Mouse (Mus musculus) midbrain, postnatal 0 days (tissue): ENCODE results near the gene Tial1. TPM values are rescaled to one million over a fixed set of nuclear protein-coding genes. Genes with fewer than 3 reads are reported as not detected.

Source experiments
- ATAC-seq: fragments of 200-750 bp; cut with Nextera tagmentation; 2 replicates; pipeline ENCODE4 v1.8.0; 2017; ENCODE audit warnings: moderate number of reproducible peaks, mild to moderate bottlenecking, moderate TSS enrichment, moderate library complexity; ENCODE audit not compliant: low FRiP score
- DNase-seq: peaks from one replicate; pipeline ENCODE4 v3.0.0-alpha.2; 2015; ENCODE audit warnings: low spot score
- H3K27ac ChIP-seq: fragments of 300-500 bp; sonication (generic); 2 replicates; pipeline ENCODE4 v1.5.1; 2014; ENCODE audit warnings: low read depth, mild to moderate bottlenecking, low read length, mixed read lengths
- H3K27me3 ChIP-seq: fragments of 300-500 bp; sonication (generic); 2 replicates; pipeline ENCODE4 v1.6.1; 2014; ENCODE audit warnings: low read length, control low read depth, mixed read lengths; ENCODE audit not compliant: insufficient read depth
- H3K36me3 ChIP-seq: fragments of 300-500 bp; sonication (generic); 2 replicates; pipeline ENCODE4 v1.6.1; 2014; ENCODE audit warnings: low read length, control low read depth, mixed read lengths; ENCODE audit not compliant: insufficient read depth
- H3K4me1 ChIP-seq: fragments of 300-500 bp; sonication (generic); 2 replicates; pipeline ENCODE4 v1.6.1; 2014; ENCODE audit warnings: mild to moderate bottlenecking, control low read depth, antibody characterized with exemption, low read length, mixed read lengths; ENCODE audit not compliant: insufficient read depth
- H3K4me2 ChIP-seq: fragments of 300-500 bp; sonication (generic); 2 replicates; pipeline ENCODE4 v1.6.1; 2014; ENCODE audit warnings: low read depth, mild to moderate bottlenecking, low read length, mixed read lengths; ENCODE audit not compliant: poor library complexity, severe bottlenecking
- H3K4me3 ChIP-seq: fragments of 300-500 bp; sonication (generic); 2 replicates; pipeline ENCODE4 v1.5.1; 2014; ENCODE audit warnings: low read depth, mild to moderate bottlenecking, low read length, moderate library complexity
- H3K9ac ChIP-seq: fragments of 300-500 bp; sonication (generic); replicated peaks from 2 replicates; pipeline ENCODE4 v1.6.1; 2014; ENCODE audit warnings: mild to moderate bottlenecking, low read length, moderate library complexity, mixed read lengths; ENCODE audit not compliant: poor library complexity, severe bottlenecking
- H3K9me3 ChIP-seq: fragments of 300-500 bp; sonication (generic); 2 replicates; pipeline ENCODE4 v1.6.1; 2016; ENCODE audit warnings: low read length, control low read depth
- CTCF ChIP-seq: IDR thresholded peaks from 2 replicates; pipeline ENCODE4 v1.5.1; 2016; ENCODE audit warnings: antibody characterized with exemption, mild to moderate bottlenecking
- WGBS: fragments of 180-500 bp; shearing (Covaris S2); extraction: QIAGEN DNeasy Blood & Tissue Kit; methylation state at CpG from one replicate; pipeline ENCODE4 v1.1.7; 2014; 5-methylcytosine and 5-hydroxymethylcytosine counted together
- polyA plus RNA-seq: library from polyadenylated mRNA; unstranded; fragments of >200 nt; fragmentation: Nextera tagmentation; extraction: Ambion mirVana; gene quantifications from 2 replicates; pipeline ENCODE4 v1.2.1, GENCODE M21; 2015
- total RNA-seq: library from RNA; depleted of rRNA; stranded (reverse); fragments of >200 nt; gene quantifications from 2 replicates; pipeline ENCODE4 v1.2.3, GENCODE M21; 2014

The Tial1 gene
- total and polyA plus RNA-seq, 2 experiments from 2014 or later, result 29.9 to 47.2 TPM

DNA sequence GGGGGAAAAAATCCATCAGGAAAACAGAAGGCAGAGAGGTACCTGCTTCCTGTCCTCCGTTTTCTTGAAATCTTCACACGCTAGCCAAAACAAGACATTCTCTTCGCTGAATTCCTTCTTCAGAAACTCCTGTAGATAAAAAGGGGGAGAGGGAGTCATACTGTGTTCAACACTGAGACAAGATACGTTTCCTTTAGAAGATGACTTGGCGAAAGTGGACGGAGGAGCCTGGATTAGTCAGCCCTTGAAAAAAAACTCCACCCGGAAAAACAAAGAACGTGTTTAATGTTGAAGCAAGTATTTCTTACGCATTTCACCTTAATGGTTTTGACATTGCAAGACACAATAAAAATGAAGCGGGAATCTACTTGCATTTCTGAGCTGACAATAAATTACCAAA, 58.4 kb downstream of the Tial1 start:
- Histone ChIP-seq H3K36me3 (peaks cover 12% of the 10 kb centered on the region; the same call in 1 of the 2 replicates), H3K27me3 (no peaks in the 10 kb centered on the region), H3K9ac (no peak overlapping the region), H3K4me1 (no peaks in the 10 kb centered on the region), H3K4me3 (no peak overlapping the region), H3K4me2 (no peak overlapping the region), H3K9me3 (no peaks in the 10 kb centered on the region), H3K27ac (no peak overlapping the region)
- WGBS, result 86% methylated on average over 10 of the region's 10 CpGs
- ATAC-seq, result no peak
- no peak for DNase-seq
- TF ChIP-seq CTCF, result no peak

DNA sequence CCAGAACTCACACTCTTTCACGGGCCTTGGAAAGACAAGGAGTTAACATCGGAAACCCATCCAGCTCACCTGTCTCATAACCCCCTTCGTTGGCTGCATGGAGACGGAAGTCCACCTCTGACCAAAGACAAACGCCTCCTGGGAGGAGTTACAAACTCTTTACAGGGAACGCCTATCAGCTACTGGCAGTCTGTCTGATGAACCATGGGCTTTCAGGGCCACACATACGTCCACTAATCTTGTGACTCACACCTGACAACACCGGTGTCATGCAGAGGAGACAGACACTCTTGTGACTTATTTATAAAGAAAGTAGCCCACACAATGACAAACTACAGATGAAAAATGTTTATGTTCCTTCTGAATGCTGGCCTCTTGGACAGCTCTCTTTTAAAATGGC, 58.9 kb downstream of the Tial1 start:
- no peak overlapping the region for H3K4me3 ChIP-seq
- no peak for DNase-seq
- H3K4me2 ChIP-seq, result no peak overlapping the region
- H3K27ac ChIP-seq, result no peak overlapping the region
- no peaks in the 10 kb centered on the region for H3K27me3 ChIP-seq
- no peak for ATAC-seq
- no peak for TF ChIP-seq CTCF
- no peak overlapping the region for H3K9ac ChIP-seq
- no peaks in the 10 kb centered on the region for H3K9me3 ChIP-seq
- peaks cover 12% of the 10 kb centered on the region; the same call in 1 of the 2 replicates for H3K36me3 ChIP-seq
- no peaks in the 10 kb centered on the region for H3K4me1 ChIP-seq
- WGBS, result 92% methylated on average over 8 of the region's 8 CpGs

DNA sequence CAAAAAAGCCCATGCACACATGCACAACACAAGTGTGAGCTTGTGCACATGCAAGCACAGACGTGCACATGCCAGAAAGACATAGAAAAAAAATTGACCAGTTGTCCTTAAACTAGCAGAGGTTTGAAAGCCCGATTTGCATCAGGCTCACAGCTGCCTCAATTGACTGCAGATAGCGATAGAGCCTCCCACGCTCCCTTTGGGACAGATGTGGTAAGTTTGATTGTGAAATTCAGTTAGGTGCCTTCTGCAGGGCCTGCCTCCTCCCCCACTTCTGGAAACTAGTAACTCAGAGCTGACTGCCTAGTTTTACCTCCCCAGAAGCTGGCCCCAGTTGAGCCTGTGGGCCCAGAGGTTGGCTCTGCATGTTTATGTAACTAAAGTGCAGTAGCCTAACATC, 62.9 kb downstream of the Tial1 start:
- WGBS, result 85% methylated on average over 4 of the region's 4 CpGs
- Histone ChIP-seq H3K27me3 (no peaks in the 10 kb centered on the region), H3K4me3 (no peak overlapping the region), H3K4me1 (no peaks in the 10 kb centered on the region), H3K4me2 (no peak overlapping the region), H3K27ac (no peak overlapping the region), H3K9me3 (no peaks in the 10 kb centered on the region), H3K36me3 (peaks cover 12% of the 10 kb centered on the region; the same call in 1 of the 2 replicates), H3K9ac (no peak overlapping the region)
- DNase-seq, result no peak
- TF ChIP-seq CTCF, result no peak
- no peak for ATAC-seq

DNA sequence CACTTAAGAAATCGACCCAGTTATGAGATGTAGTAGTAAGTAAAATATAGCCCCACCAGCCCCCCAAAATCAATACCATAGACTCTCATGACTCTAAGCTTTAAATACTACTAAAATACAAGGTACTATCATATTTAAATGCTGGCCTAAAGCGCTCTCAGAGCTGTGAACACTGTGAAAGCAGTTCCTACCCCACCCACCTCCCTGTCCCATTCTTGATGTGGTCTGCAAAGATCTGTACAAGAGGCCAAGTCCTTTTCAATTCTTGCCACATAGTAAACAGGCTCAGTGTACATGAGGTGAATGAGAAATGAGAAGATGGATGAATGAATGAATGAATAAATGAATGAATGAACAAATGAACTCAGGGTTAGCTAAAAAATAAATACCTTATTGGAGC, 64.5 kb downstream of the Tial1 start:
- ATAC-seq (no peak), DNase-seq (no peak)
- H3K4me3 ChIP-seq, result no peak overlapping the region
- no peak for TF ChIP-seq CTCF
- no peak overlapping the region for H3K27ac ChIP-seq
- peaks cover 11% of the 10 kb centered on the region; the same call in 1 of the 2 replicates for H3K36me3 ChIP-seq
- 72% methylated on average over 2 of the region's 2 CpGs for WGBS
- H3K9ac ChIP-seq, result no peak overlapping the region
- H3K27me3 ChIP-seq, result no peaks in the 10 kb centered on the region
- no peak overlapping the region for H3K4me2 ChIP-seq
- no peaks in the 10 kb centered on the region for H3K4me1 ChIP-seq
- no peaks in the 10 kb centered on the region for H3K9me3 ChIP-seq

DNA sequence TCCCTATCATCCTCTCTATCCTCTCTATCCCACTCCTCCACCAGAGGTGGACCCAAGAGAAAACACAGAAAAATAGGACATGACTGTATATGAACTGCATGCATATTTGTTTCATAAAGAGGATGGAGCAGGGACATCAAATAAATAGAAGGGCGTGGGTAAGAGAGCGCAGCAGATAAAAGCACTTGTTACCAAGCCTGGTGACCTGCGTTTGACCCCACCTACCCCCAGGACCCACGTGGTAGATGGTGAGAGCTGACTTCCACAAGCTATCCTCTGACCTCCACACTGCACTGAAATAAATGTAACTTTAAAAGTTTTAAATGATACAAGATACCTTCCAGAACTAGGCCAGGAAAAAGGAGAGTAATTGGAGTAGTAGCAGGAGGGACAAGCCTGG, 67.8 kb downstream of the Tial1 start:
- H3K4me3 ChIP-seq, result no peak overlapping the region
- no peaks in the 10 kb centered on the region for H3K9me3 ChIP-seq
- 77% methylated on average over 4 of the region's 4 CpGs for WGBS
- H3K27me3 ChIP-seq, result no peaks in the 10 kb centered on the region
- ATAC-seq, result no peak
- no peaks in the 10 kb centered on the region for H3K36me3 ChIP-seq
- DNase-seq, result no peak
- no peak for TF ChIP-seq CTCF
- no peak overlapping the region for H3K27ac ChIP-seq
- no peak overlapping the region for H3K9ac ChIP-seq
- no peaks in the 10 kb centered on the region for H3K4me1 ChIP-seq
- H3K4me2 ChIP-seq, result no peak overlapping the region

DNA sequence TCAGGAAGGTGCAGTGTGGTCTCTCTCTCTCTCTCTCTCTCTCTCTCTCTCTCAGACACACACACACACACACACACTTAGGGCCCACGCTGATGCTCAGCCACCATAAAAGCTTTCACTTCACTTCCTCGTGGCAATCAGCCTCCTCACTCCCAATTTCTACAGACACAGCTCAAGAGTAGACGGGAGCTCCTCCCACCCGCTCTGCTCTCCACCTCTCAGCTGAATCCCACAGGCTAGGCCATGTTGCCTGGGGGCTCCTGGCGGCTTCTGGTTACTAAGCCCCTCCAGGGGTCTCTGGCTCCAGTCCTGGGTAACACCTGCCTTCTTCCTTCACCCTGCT, 68.6 kb downstream of the Tial1 start:
- H3K4me1 ChIP-seq, result no peaks in the 10 kb centered on the region
- no peak overlapping the region for H3K9ac ChIP-seq
- H3K27ac ChIP-seq, result no peak overlapping the region
- DNase-seq (no peak), ATAC-seq (no peak)
- H3K36me3 ChIP-seq, result no peaks in the 10 kb centered on the region
- WGBS, result 31% methylated on average over 5 of the region's 5 CpGs
- H3K9me3 ChIP-seq, result no peaks in the 10 kb centered on the region
- H3K27me3 ChIP-seq, result no peaks in the 10 kb centered on the region
- no peak for TF ChIP-seq CTCF
- H3K4me3 ChIP-seq, result no peak overlapping the region
- H3K4me2 ChIP-seq, result no peak overlapping the region
